25 mouse cellular contexts compared by ENCODE assay signal in genomic region chr13:74035776-74036175, GRCm38 (mm10). TPM values are rescaled to one million over a fixed set of nuclear protein-coding genes. Genes with fewer than 3 reads are reported as not detected.
"Had no signal": no experiment of that assay in that cellular context is flagged by ENCODE, and none has a peak within 500 bp of the region (broad histone marks: within the 10 kb centered on the region; RNA-seq: fewer than 3 reads in every experiment).

No protein-coding gene starts in this region.

- H3K4me3 ChIP-seq: gastrocnemius, adult 2 months; heart, embryonic 10.5 days; heart, embryonic 12.5 days; hindbrain, embryonic 13.5 days; hindbrain, embryonic 15.5 days; limb, embryonic 13.5 days; limb, embryonic 15.5 days; liver, embryonic 12.5 days had no signal

- H3K27ac ChIP-seq: gastrocnemius, adult 2 months; heart, embryonic 10.5 days; hindbrain, embryonic 13.5 days; hindbrain, embryonic 15.5 days; hindbrain, postnatal 0 days; limb, embryonic 13.5 days; limb, embryonic 15.5 days; liver, embryonic 12.5 days; liver, embryonic 14.5 days had no signal

- DNase-seq: gastrocnemius, adult 2 months; gastrocnemius, postnatal 10 days; gastrocnemius, postnatal 25 days; heart, adult 18-20 months; heart, postnatal 14 days; heart, postnatal 36 days; kidney, adult 11 months; kidney, adult 2 months; kidney, adult 9 months; kidney, postnatal 10 days; kidney, postnatal 25 days; layer of hippocampus, adult 9-11 months; layer of hippocampus, postnatal 36 days; left cerebral cortex, postnatal 4 days had no signal

RNA-seq across cellular contexts. Expression of gene Tppp, which starts 26.6 kb away (rescaled TPM):
- total RNA-seq: granulocyte monocyte progenitor cell, adult 5-6 weeks; hematopoietic stem cell, adult 5-6 weeks had no signal
